Mouse (Mus musculus): ENCODE results near the gene Adgrd1. TPM values are rescaled to one million over a fixed set of nuclear protein-coding genes. Genes with fewer than 3 reads are reported as not detected.

Gene Adgrd1
- polyA plus RNA-seq, 1 experiment from 2014 or later: not detected

GRCm38 (mm10) chr5:129063792-129064087 is 32.8 kb upstream of the Adgrd1 start:
- no peak overlapping the region; the same call in 1 of the 2 replicates for H3K4me3 ChIP-seq (ENCODE audit: low read depth, low read length)

GRCm38 (mm10) chr5:129064186-129064585 is 32.4 kb upstream of the Adgrd1 start:
- Histone ChIP-seq H3K9me3 (ENCODE audit: control insufficient read depth, low read length) (no peaks in the 10 kb centered on the region), H3K27ac (replicated peaks; ENCODE audit: low read depth, low read length) (no peak overlapping the region), H3K4me3 (ENCODE audit: low read depth, low read length) (no peak overlapping the region), H3K4me2 (ENCODE audit: low read depth, severe bottlenecking) (no peak overlapping the region), H3K27me3 (ENCODE audit: control insufficient read depth, insufficient read depth, low read length) (no peaks in the 10 kb centered on the region), H3K9ac (ENCODE audit: low read length) (no peak overlapping the region; the same call in 1 of the 2 replicates), H3K4me1 (ENCODE audit: control insufficient read depth, insufficient read depth, low read length) (peaks cover 4% of the 10 kb centered on the region), H3K36me3 (ENCODE audit: control insufficient read depth, insufficient read depth, low read length) (no peaks in the 10 kb centered on the region)
- DNase-seq (ENCODE audit: low spot score) (no peak), ATAC-seq (ENCODE audit: insufficient number of reproducible peaks, low FRiP score, low TSS enrichment, low read depth) (no peak)
- WGBS: 71% methylated on average over 11 of the region's 11 CpGs

More at GRCm38 (mm10) chr5:129063792-129064087, 32.8 kb upstream of the Adgrd1 start:
- ATAC-seq (ENCODE audit: insufficient number of reproducible peaks, low FRiP score, low TSS enrichment, low read depth) (no peak), DNase-seq (ENCODE audit: low spot score) (no peak)
- Histone ChIP-seq H3K36me3 (ENCODE audit: control insufficient read depth, insufficient read depth, low read length) (no peaks in the 10 kb centered on the region), H3K4me1 (ENCODE audit: control insufficient read depth, insufficient read depth, low read length) (peaks cover 4% of the 10 kb centered on the region), H3K4me2 (ENCODE audit: low read depth, severe bottlenecking) (peak overlapping the region; percentile 37; the same call in 1 of the 2 replicates), H3K9me3 (ENCODE audit: control insufficient read depth, low read length) (no peaks in the 10 kb centered on the region), H3K27me3 (ENCODE audit: control insufficient read depth, insufficient read depth, low read length) (no peaks in the 10 kb centered on the region), H3K27ac (replicated peaks; ENCODE audit: low read depth, low read length) (no peak overlapping the region), H3K9ac (ENCODE audit: low read length) (no peak overlapping the region)
- 50% methylated on average over 8 of the region's 8 CpGs for WGBS

- Histone ChIP-seq H3K4me3 (ENCODE audit: low read depth, low read length) (no peak overlapping the region), H3K9ac (ENCODE audit: low read length) (no peak overlapping the region), H3K4me1 (ENCODE audit: control insufficient read depth, insufficient read depth, low read length) (peaks cover 4% of the 10 kb centered on the region), H3K27me3 (ENCODE audit: control insufficient read depth, insufficient read depth, low read length) (no peaks in the 10 kb centered on the region), H3K4me2 (ENCODE audit: low read depth, severe bottlenecking) (no peak overlapping the region), H3K27ac (replicated peaks; ENCODE audit: low read depth, low read length) (no peak overlapping the region), H3K36me3 (ENCODE audit: control insufficient read depth, insufficient read depth, low read length) (no peaks in the 10 kb centered on the region), H3K9me3 (ENCODE audit: control insufficient read depth, low read length) (no peaks in the 10 kb centered on the region)
- ATAC-seq (ENCODE audit: insufficient number of reproducible peaks, low FRiP score, low TSS enrichment, low read depth) (no peak), DNase-seq (ENCODE audit: low spot score) (no peak)
- WGBS: 81% methylated on average over 12 of the region's 12 CpGs
These were observed 31.2 kb upstream of the Adgrd1 start for GRCm38 (mm10) chr5:129065301-129065700.

- H3K9me3 ChIP-seq (ENCODE audit: control insufficient read depth, low read length): no peaks in the 10 kb centered on the region
- DNase-seq (ENCODE audit: low spot score) (no peak), ATAC-seq (ENCODE audit: insufficient number of reproducible peaks, low FRiP score, low TSS enrichment, low read depth) (no peak)
- H3K36me3 ChIP-seq (ENCODE audit: control insufficient read depth, insufficient read depth, low read length): no peaks in the 10 kb centered on the region
- 83% methylated on average over 9 of the region's 9 CpGs for WGBS
- no peak overlapping the region for H3K9ac ChIP-seq (ENCODE audit: low read length)
- H3K4me2 ChIP-seq (ENCODE audit: low read depth, severe bottlenecking): no peak overlapping the region
- no peaks in the 10 kb centered on the region for H3K27me3 ChIP-seq (ENCODE audit: control insufficient read depth, insufficient read depth, low read length)
- no peak overlapping the region for H3K27ac ChIP-seq (replicated peaks; ENCODE audit: low read depth, low read length)
- no peak overlapping the region for H3K4me3 ChIP-seq (ENCODE audit: low read depth, low read length)
- peaks cover 4% of the 10 kb centered on the region for H3K4me1 ChIP-seq (ENCODE audit: control insufficient read depth, insufficient read depth, low read length)
These were observed 30.6 kb upstream of the Adgrd1 start for GRCm38 (mm10) chr5:129065946-129066345.

GRCm38 (mm10) chr5:129066541-129067230 is 29.9 kb upstream of the Adgrd1 start:
- no peak for ATAC-seq (ENCODE audit: insufficient number of reproducible peaks, low FRiP score, low TSS enrichment, low read depth)
- DNase-seq (ENCODE audit: low spot score): no peak
- 76% methylated on average over 8 of the region's 8 CpGs for WGBS
- no peaks in the 10 kb centered on the region for H3K27me3 ChIP-seq (ENCODE audit: control insufficient read depth, insufficient read depth, low read length)
- H3K9me3 ChIP-seq (ENCODE audit: control insufficient read depth, low read length): no peaks in the 10 kb centered on the region
- H3K4me3 ChIP-seq (ENCODE audit: low read depth, low read length): no peak overlapping the region
- H3K4me1 ChIP-seq (ENCODE audit: control insufficient read depth, insufficient read depth, low read length): peaks cover 4% of the 10 kb centered on the region
- no peak overlapping the region for H3K27ac ChIP-seq (replicated peaks; ENCODE audit: low read depth, low read length)
- no peak overlapping the region for H3K4me2 ChIP-seq (ENCODE audit: low read depth, severe bottlenecking)
- no peak overlapping the region for H3K9ac ChIP-seq (ENCODE audit: low read length)
- no peaks in the 10 kb centered on the region for H3K36me3 ChIP-seq (ENCODE audit: control insufficient read depth, insufficient read depth, low read length)

DNA sequence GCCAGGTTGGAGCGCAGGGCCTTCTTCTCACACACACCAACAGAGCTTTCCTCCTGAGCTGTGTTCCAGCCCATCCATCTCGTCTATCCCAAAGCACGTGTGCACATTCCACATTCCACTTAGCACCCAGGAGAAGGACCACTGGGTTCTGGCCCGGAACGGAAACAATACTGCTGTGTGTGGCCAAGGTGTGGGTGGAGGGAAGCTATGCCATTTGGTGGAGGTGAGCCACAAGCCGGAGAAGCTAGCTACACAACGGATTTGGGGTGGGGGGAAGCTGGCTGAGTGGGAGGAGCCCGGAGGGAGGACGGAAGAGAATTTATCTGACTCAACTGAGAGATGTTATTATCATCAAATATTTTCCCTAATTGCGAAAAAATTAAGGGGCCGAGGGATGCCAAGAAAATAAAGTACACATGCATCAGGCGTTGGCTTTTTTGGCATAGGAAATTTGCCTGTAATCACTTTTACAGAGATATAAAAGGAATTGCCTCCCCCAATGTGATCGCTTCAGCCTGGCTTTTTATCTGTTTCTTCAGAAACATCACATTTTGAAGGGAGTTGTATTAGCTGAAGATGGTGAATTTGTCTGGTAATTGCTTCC is 29.2 kb upstream of the Adgrd1 start:
- Histone ChIP-seq H3K4me1 (ENCODE audit: control insufficient read depth, insufficient read depth, low read length) (peaks cover 4% of the 10 kb centered on the region), H3K4me3 (ENCODE audit: low read depth, low read length) (no peak overlapping the region), H3K27me3 (ENCODE audit: control insufficient read depth, insufficient read depth, low read length) (no peaks in the 10 kb centered on the region), H3K9me3 (ENCODE audit: control insufficient read depth, low read length) (no peaks in the 10 kb centered on the region), H3K36me3 (ENCODE audit: control insufficient read depth, insufficient read depth, low read length) (no peaks in the 10 kb centered on the region), H3K27ac (replicated peaks; ENCODE audit: low read depth, low read length) (no peak overlapping the region), H3K9ac (ENCODE audit: low read length) (no peak overlapping the region), H3K4me2 (ENCODE audit: low read depth, severe bottlenecking) (no peak overlapping the region)
- 72% methylated on average over 13 of the region's 13 CpGs for WGBS
- DNase-seq (ENCODE audit: low spot score) (no peak), ATAC-seq (ENCODE audit: insufficient number of reproducible peaks, low FRiP score, low TSS enrichment, low read depth) (no peak)

DNA sequence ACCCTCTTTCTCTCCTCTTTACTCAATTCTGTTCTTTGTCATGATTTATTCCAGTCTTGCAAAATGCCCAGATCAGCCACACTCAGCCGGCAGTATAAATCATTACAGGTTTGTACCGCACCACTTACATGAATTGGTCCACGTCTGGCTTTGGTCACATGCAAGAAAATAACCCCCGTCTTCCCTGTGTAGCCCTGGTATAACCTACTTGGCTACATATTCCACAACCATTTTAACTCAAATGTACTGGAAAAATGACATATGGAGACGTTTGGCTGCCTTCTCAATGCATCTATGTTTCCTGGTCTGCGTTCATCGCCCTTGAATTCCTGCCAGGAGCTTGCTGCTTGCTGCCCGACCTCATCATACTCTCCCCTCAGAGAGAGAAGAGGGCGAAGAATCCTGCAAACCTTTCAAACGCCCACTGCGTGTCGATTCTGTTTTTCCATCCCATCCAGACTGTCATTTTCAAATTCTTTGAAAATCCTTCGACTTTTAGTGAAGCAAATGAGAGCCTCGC is 24.7 kb upstream of the Adgrd1 start:
- Histone ChIP-seq H3K36me3 (ENCODE audit: control insufficient read depth, insufficient read depth, low read length) (no peaks in the 10 kb centered on the region), H3K9me3 (ENCODE audit: control insufficient read depth, low read length) (no peaks in the 10 kb centered on the region), H3K27ac (replicated peaks; ENCODE audit: low read depth, low read length) (no peak overlapping the region), H3K4me2 (ENCODE audit: low read depth, severe bottlenecking) (no peak overlapping the region), H3K4me1 (ENCODE audit: control insufficient read depth, insufficient read depth, low read length) (no peaks in the 10 kb centered on the region), H3K4me3 (ENCODE audit: low read depth, low read length) (no peak overlapping the region), H3K9ac (ENCODE audit: low read length) (no peak overlapping the region), H3K27me3 (ENCODE audit: control insufficient read depth, insufficient read depth, low read length) (no peaks in the 10 kb centered on the region)
- ATAC-seq (ENCODE audit: insufficient number of reproducible peaks, low FRiP score, low TSS enrichment, low read depth) (no peak), DNase-seq (ENCODE audit: low spot score) (no peak)
- 79% methylated on average over 14 of the region's 14 CpGs for WGBS

DNA sequence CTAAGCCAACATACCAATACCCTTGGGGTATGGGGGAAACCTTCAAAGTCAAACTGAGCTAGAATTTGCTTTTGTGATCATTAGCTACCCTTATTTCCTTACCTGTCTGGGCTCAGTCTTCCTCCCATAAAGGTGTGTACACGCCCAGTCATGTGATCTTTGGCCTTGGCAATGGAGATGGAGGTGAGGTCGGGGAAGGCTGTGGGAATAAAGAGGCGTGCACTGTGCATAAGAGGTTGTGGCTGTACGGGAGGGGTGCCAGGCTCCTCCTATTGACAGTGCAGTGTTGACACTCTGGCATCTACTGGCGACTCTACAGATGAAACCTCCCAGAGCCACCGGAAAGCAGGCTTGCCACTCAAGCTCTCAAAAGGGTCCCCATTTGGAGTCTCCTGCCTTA is 23.1 kb upstream of the Adgrd1 start:
- no peak overlapping the region for H3K27ac ChIP-seq (replicated peaks; ENCODE audit: low read depth, low read length)
- H3K27me3 ChIP-seq (ENCODE audit: control insufficient read depth, insufficient read depth, low read length): no peaks in the 10 kb centered on the region
- no peak overlapping the region for H3K9ac ChIP-seq (ENCODE audit: low read length)
- H3K9me3 ChIP-seq (ENCODE audit: control insufficient read depth, low read length): no peaks in the 10 kb centered on the region
- ATAC-seq (ENCODE audit: insufficient number of reproducible peaks, low FRiP score, low TSS enrichment, low read depth): no peak
- no peak overlapping the region for H3K4me2 ChIP-seq (ENCODE audit: low read depth, severe bottlenecking)
- no peak overlapping the region for H3K4me3 ChIP-seq (ENCODE audit: low read depth, low read length)
- no peaks in the 10 kb centered on the region for H3K36me3 ChIP-seq (ENCODE audit: control insufficient read depth, insufficient read depth, low read length)
- WGBS: 82% methylated on average over 6 of the region's 6 CpGs
- DNase-seq (ENCODE audit: low spot score): no peak
- H3K4me1 ChIP-seq (ENCODE audit: control insufficient read depth, insufficient read depth, low read length): no peaks in the 10 kb centered on the region
